Mouse (Mus musculus) bone marrow macrophage, adult 2 months (primary cell): ENCODE results near the gene Krt76.

Experiments
- CTCF ChIP-seq: IDR thresholded peaks from 2 replicates; pipeline ENCODE4 v1.5.1; 2012; ENCODE audit warnings: low read depth, mild to moderate bottlenecking, low read length, moderate library complexity
- POLR2A ChIP-seq: IDR thresholded peaks from 2 replicates; pipeline ENCODE4 v1.6.1; 2012; ENCODE audit warnings: mild to moderate bottlenecking, low read depth, low read length, borderline replicate concordance

- TF ChIP-seq CTCF: no peak
- no peak for TF ChIP-seq POLR2A
Measured at GRCm38 (mm10) chr15:101834784-101835328, 57.9 kb downstream of the Krt76 start.
